Mouse (Mus musculus): ENCODE data around the gene Herc3.

GRCm38 (mm10) chr6:58879987-58880386 is 48.7 kb downstream of the Herc3 start:
- TF ChIP-seq CTCF (conservative IDR thresholded peaks at IDR 0.05; ENCODE audit: low read length) (no peak), NANOG (IDR thresholded peaks at IDR 0.05; ENCODE audit: borderline replicate concordance, low read length) (no peak), POU5F1 (IDR thresholded peaks at IDR 0.05; ENCODE audit: borderline replicate concordance, low read length) (no peak)
